Mouse (Mus musculus) kidney, postnatal 36 days (tissue): ENCODE measurements around the gene Sema6d.

Experiments
- DNase-seq, 2 experiments: peaks; one replicate each; pipeline ENCODE4 v3.0.0; 2021 to 2022; ENCODE audit warnings: mixed read lengths in 2 of 2

Sema6d gene

GRCm38 (mm10) chr2:124404631-124405562 is 315.1 kb downstream of the Sema6d start:
- DNase-seq, result no peak

DNA sequence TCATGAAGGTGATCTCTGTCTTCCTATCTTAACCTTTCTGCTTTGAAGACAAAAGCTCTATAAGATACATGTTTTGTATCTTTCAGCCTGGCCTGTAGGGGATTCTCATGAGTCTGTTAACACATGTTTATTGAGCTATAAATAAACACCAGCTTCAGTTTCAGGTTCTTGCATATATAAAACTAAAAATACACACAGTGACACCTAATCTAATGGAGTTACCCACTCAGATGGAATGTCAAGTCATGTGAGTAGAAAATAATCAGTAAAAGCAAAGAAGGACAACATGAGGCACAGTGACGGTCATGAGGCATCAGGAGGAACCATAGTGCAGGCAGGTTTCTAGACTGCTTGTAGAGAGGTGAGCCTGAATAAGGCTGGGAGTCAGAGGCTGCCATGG is 319.2 kb downstream of the Sema6d start:
- DNase-seq, result no peak

- no peak for DNase-seq
Measured at GRCm38 (mm10) chr2:124416730-124417129, 327.0 kb downstream of the Sema6d start.

DNA sequence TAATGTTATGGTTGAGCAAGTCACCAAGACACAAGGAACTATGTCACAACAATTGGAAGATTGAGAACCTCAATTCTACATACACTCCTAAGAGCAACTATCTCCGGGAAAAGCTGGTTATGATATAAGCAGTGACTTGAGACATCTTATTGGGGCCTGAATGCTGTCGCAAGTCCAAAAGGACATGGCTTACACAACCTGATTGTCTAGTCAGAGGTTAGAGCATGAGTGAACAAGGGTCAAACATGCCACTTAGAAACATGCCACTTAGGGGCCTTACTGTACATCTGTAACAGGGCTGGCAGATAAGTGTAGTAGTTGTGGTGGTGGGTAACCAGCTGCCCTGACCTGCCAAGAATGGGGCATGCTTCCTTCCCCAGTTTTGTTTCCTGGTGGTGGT is 328.6 kb downstream of the Sema6d start:
- DNase-seq, result no peak

DNA sequence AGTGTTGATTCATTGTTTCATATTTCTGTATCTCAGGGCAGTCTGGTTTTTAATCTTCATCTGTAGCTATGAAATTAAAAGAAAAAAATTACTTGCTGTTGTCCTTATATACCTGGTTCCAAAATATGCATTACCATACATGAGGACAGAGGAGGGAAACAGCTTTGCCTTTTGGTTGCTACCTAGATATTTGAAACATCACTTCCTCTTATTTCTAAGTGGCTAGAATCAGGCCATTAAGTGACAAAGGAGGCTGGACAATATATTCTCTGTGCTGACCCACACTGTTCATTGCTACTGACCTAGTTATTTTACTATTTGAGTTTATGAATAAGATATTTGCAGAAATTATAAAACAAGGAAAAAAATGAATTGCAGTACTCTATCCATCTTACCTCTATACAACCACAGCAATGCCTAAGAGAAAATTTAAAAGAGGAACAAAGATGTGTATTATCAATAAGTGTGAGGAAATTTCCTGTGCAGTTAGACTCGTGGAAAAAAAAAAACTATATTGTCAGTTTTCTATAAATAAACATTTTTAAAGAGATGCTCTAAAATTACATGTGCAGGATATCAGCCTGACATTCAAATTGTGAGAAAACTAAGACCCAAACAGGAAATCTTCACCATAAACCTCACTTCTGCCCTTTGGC is 330.5 kb downstream of the Sema6d start:
- no peak for DNase-seq

DNA sequence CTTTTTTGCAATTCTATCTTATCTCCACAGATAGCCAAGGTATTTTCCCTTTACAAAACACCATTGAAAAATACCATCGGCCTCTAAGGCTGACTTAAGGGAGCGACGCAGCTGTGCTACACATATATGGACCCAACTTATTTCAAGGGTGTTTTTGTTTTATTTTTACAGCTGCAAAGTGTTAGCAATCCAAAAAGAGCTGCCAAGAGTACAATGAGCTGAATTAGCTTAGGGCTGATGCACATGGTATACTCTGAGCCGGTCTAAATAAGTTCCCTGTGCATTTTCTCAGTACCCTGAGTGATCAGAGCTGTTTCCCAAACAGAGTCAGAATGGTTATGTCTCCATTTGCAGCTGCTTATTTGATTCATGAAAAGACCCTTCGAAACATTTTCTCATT is 340.0 kb downstream of the Sema6d start:
- DNase-seq, result no peak

- no peak for DNase-seq
Measured at GRCm38 (mm10) chr2:124430708-124431107, 340.9 kb downstream of the Sema6d start.

- no peak for DNase-seq
Measured at GRCm38 (mm10) chr2:124435382-124436002, 345.7 kb downstream of the Sema6d start.

DNA sequence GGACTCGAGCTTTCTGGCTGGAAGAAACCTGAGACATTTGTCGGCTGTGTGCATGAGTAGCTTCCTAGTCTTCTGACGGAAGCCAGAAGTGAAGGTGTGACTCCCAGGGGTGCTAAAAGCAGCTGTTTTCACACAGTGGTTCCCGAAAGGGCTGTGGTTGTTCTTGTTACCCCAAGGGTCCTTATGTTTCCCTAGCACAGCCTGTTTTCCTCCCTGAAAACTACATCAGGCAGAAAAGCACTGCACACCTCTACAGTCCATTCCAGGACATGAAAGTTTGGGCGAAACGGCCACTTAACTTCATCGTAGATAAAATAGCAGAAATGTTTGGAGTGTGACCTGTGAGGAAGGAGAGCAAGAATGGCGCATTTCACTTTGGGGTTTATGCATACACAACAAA is 346.9 kb downstream of the Sema6d start:
- DNase-seq, result no peak

GRCm38 (mm10) chr2:124444199-124444598 is 354.4 kb downstream of the Sema6d start:
- DNase-seq, result no peak

GRCm38 (mm10) chr2:124455881-124456280 is 366.1 kb downstream of the Sema6d start:
- no peak for DNase-seq

DNA sequence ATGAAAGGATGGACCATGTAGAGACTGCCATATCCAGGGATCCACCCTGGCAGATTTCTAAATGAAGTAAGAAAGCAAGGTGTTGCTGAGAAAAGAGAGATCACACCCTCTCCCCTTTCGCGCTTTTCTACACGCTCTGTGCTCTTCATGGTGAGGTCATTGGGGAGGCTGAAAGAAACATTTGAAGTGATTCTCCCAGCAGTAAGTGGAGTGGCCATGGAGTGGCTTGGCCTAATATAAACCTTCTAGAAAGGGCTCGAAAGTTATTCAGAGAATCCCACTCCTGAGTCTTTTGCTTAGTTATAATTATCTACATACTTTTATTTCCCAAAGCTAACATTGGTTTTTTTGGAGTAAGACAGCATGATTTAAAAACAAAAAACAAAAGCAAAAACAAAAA is 367.2 kb downstream of the Sema6d start:
- DNase-seq, result no peak

GRCm38 (mm10) chr2:124458028-124458427 is 368.3 kb downstream of the Sema6d start:
- peak in 1 of 2 experiments; percentile 6 for DNase-seq

- no peak for DNase-seq
Measured at GRCm38 (mm10) chr2:124460956-124461355, 371.2 kb downstream of the Sema6d start.

DNA sequence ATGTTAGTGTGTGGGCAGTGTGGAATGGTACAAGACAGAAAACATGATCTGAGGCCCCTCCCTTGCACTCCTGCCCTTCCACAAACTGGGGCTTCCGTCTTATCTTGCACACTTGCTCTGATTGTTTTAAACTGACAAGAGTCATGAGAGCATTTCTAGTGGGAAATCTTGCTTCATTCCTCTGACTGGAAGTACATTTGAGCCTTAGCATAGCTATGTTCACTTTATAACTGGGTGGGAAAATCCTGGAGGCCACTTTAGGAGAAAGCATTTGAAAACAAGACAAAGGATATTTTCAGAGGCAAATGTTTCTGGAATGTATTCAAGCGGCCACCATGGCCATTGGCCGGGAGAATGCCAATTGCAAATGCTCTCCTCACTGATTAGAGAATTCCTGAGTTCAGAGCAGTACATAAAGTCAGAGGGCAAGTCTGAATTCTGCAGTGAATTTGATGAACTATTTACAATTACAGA is 371.6 kb downstream of the Sema6d start:
- DNase-seq, result peak in 1 of 2 experiments; percentile 1

- DNase-seq, result no peak
Measured at GRCm38 (mm10) chr2:124465004-124465946, 375.5 kb downstream of the Sema6d start.

DNA sequence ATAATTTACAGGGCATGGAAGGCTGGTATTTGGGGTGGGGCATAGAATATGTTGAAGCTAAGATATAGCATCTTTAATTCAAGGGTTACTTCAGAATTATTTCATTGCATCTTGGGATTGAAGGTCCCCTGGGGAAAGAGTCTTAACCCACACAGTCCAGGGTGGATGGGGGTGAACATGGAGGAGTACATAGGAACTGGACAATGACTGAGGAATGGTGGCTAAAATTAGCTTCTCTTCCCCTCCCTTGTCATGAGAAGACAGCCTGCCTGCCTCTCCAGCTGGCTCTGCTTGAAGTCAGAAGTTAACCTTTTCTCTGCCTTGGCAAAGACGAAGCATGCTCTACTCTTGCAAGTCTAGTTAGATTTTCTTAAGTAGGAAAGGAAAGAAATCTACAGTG is 377.7 kb downstream of the Sema6d start:
- DNase-seq, result no peak

DNA sequence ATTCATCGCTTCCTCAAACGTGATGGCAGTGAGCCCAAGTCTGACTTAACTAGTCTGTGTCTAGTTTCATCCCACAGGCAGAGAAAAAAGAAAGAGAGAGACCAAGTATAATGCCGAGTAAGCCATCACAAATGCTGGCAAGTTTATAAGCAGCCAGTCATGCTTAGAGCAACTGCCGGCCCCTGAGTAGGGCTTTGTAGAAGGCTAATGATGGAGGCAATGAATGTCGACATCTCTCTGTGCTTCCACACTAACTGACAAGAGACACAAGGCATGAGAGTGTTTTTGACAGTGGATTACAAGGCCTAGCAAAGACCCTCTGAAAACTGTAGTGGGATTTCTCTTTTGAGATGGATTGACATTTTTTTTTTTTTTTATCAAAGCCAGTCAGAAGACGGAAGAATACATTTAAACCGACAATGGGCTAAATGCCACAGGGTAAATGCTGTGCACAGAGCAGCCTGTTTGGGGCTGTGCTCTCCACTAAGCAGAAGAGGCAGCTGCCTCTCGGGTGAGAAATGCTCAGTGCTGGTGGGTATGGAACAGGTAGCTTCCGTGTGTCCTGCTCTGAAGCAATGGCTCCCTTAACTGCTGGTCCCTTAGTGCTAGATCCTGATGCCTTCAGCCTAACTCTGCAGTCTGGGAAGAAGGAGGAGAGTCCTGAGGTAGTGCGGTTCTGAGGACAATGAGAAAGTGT is 380.7 kb downstream of the Sema6d start:
- no peak for DNase-seq

GRCm38 (mm10) chr2:124472674-124473507 is 383.1 kb downstream of the Sema6d start:
- DNase-seq, result no peak

DNA sequence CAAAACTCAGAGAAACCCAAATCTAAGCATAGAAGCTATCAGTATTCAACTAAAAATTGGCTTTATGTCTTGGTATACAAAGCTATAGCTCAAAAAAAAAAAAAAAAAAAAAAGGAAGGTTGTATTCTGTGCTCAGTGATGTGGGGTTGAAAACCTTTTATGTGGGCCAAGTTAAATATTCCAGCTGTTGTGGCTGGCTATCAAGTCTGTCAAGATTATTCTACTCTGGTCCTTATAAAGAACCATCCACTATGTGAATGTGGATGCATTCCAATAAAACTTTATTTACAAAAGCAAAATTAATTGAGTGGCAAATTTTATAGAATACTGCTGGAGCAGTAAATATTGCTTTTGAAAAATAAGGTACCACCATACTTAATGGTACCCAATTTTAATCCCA is 388.1 kb downstream of the Sema6d start:
- no peak for DNase-seq

DNA sequence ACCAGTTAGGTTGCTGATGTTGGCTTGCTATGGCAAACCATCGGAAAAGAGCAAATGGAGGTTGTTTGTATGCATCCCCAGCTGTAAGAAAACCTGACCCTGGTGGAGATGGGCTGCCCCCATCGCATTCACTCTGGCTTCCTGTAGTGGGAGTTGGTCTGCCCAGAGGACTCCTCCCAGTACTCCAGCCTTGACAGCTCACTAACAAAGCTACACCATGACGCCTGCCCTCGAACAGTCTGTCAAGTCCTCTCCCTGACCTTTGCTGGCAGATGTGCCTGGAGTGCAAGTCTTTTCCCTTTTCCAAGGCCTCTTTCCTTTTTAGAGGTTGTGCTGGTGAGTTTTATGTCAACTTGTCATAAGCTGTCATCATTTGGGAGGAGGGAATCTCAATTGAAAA is 388.8 kb downstream of the Sema6d start:
- DNase-seq, result no peak
